21 mouse cellular contexts compared by ENCODE assay signal in the genomic region with DNA sequence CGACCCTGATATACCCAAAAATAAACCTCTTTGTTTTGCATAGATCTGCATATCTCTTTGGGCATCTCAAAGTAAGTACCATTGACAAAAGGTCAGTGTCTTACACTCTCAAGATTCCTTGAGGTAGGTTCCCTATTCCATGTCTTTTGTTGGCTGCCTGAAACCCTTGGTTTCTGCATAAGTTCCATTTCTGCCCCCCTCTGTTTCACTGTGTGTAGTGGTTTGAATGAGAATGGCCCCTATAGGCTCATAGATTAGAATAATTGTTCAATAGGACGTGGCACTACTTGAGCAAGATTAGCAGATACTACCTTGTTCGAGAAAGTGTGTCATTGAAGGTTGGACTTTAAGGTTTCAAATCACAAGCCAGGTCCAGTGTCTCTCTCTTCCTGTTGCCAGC.
DNase-seq lines count a peak whose midpoint lies in the region; ATAC-seq and TF ChIP-seq lines count a peak whose summit lies in the region.
"Had no signal": no experiment of that assay in that cellular context is flagged by ENCODE, and none has a peak within 500 bp of the region (broad histone marks: within the 10 kb centered on the region; RNA-seq: fewer than 3 reads in every experiment).

No protein-coding gene starts in this region.

- in situ Hi-C loops in ES-E14 (cut with MboI; ENCODE audit: low sequenced_read_pairs in 2 of 2, unreplicated experiment in 2 of 2): no loop called here

- H3K9ac ChIP-seq in ES-Bruce4 (ENCODE audit: low read depth, poor library complexity, severe bottlenecking) (no peak overlapping the region), ES-E14 (ENCODE audit: insufficient read depth, low read depth, low read length, poor library complexity, severe bottlenecking) (no peak overlapping the region)
- no peak overlapping the region for H3K9ac ChIP-seq in kidney, embryonic 15.5 days
- H3K9ac ChIP-seq: embryonic facial prominence, embryonic 12.5 days; forebrain, embryonic 13.5 days; forebrain, embryonic 15.5 days had no signal

- H3K4me2 ChIP-seq in kidney, embryonic 15.5 days: no peak overlapping the region
- H3K4me2 ChIP-seq: embryonic facial prominence, embryonic 12.5 days; forebrain, embryonic 13.5 days; forebrain, embryonic 15.5 days had no signal

- TF ChIP-seq POLR2A in ES-Bruce4 (IDR thresholded peaks at IDR 0.05; ENCODE audit: insufficient read depth, low read length): no peak

- TF ChIP-seq CTCF in ES-Bruce4 (IDR thresholded peaks at IDR 0.05; ENCODE audit: low read depth, low read length): no peak

- no peak for TF ChIP-seq EP300 in ES-Bruce4 (IDR thresholded peaks at IDR 0.05; ENCODE audit: insufficient read depth, low read depth, low read length)

- H3K9me3 ChIP-seq in ES-Bruce4 (replicated peaks; ENCODE audit: control insufficient read depth, insufficient read depth, low read length, poor library complexity, severe bottlenecking) (peaks cover 21% of the 10 kb centered on the region), ES-E14 (ENCODE audit: control insufficient read depth, insufficient read depth, low read depth, low read length) (no peaks in the 10 kb centered on the region)
- no peaks in the 10 kb centered on the region for H3K9me3 ChIP-seq in kidney, embryonic 15.5 days (replicated peaks)
- H3K9me3 ChIP-seq: embryonic facial prominence, embryonic 10.5 days; embryonic facial prominence, embryonic 12.5 days; forebrain, embryonic 13.5 days; forebrain, embryonic 15.5 days had no signal

- H3K4me1 ChIP-seq in ES-Bruce4 (ENCODE audit: control insufficient read depth, insufficient read depth, low read length): no peaks in the 10 kb centered on the region
- peaks cover 0 to 5% of the 10 kb centered on the region in 2 experiments; a peak in 1 of 4 replicates for H3K4me1 ChIP-seq in ES-E14 (ENCODE audit: control insufficient read depth in 2 of 2, insufficient read depth in 2 of 2, low read length in 2 of 2, poor library complexity in 1 of 2)
- no peaks in the 10 kb centered on the region for H3K4me1 ChIP-seq in kidney, embryonic 15.5 days
- H3K4me1 ChIP-seq: forebrain, embryonic 13.5 days; forebrain, embryonic 15.5 days had no signal

- no peak overlapping the region for H3K4me3 ChIP-seq in ES-Bruce4 (ENCODE audit: low read depth, low read length)
- no peak overlapping the region for H3K4me3 ChIP-seq in ES-E14 (ENCODE audit: insufficient read depth in 1 of 2, low read depth in 1 of 2, low read length in 2 of 2, poor library complexity in 1 of 2, severe bottlenecking in 1 of 2)
- H3K4me3 ChIP-seq in kidney, embryonic 15.5 days (replicated peaks): no peak overlapping the region
- H3K4me3 ChIP-seq: embryonic facial prominence, embryonic 10.5 days; embryonic facial prominence, embryonic 12.5 days; forebrain, embryonic 13.5 days; forebrain, embryonic 15.5 days had no signal

- H3K27ac ChIP-seq in ES-Bruce4 (ENCODE audit: insufficient read depth, low read length) (peak overlapping the region; percentile 44; the same call in 1 of the 2 replicates), ES-E14 (ENCODE audit: insufficient read depth, low read depth, low read length, poor library complexity, severe bottlenecking) (peak overlapping the region; percentile 43; the same call in 1 of the 2 replicates)
- no peak overlapping the region for H3K27ac ChIP-seq in kidney, embryonic 15.5 days
- H3K27ac ChIP-seq: embryonic facial prominence, embryonic 10.5 days; embryonic facial prominence, embryonic 12.5 days; forebrain, embryonic 13.5 days; forebrain, embryonic 15.5 days had no signal

- no peaks in the 10 kb centered on the region for H3K27me3 ChIP-seq in ES-Bruce4 (ENCODE audit: control insufficient read depth, insufficient read depth, low read length, poor library complexity, severe bottlenecking)
- H3K27me3 ChIP-seq in kidney, embryonic 15.5 days: no peaks in the 10 kb centered on the region
- H3K27me3 ChIP-seq: CH12.LX; embryonic facial prominence, embryonic 12.5 days; forebrain, embryonic 13.5 days; forebrain, embryonic 15.5 days had no signal

- no peak for ATAC-seq in kidney, embryonic 15.5 days (replicated peaks; ENCODE audit: low FRiP score)
- ATAC-seq: CD4-positive, CD25-positive, alpha-beta regulatory T cell, adult 4 months; forebrain, embryonic 13.5 days; forebrain, embryonic 15.5 days had no signal

- H3K36me3 ChIP-seq in ES-Bruce4 (ENCODE audit: control insufficient read depth, insufficient read depth, low read length, poor library complexity, severe bottlenecking) (no peaks in the 10 kb centered on the region), ES-E14 (ENCODE audit: control insufficient read depth, insufficient read depth, low read length, poor library complexity, severe bottlenecking) (no peaks in the 10 kb centered on the region)
- H3K36me3 ChIP-seq in kidney, embryonic 15.5 days: no peaks in the 10 kb centered on the region
- H3K36me3 ChIP-seq: embryonic facial prominence, embryonic 10.5 days; embryonic facial prominence, embryonic 12.5 days; forebrain, embryonic 15.5 days had no signal

- DNase-seq in ES-E14 (ENCODE audit: low read depth, low spot score): no peak
- DNase-seq in ZHBTc4 (ENCODE audit: low read depth, low spot score): peak; percentile 64
- DNase-seq in testis, postnatal 10 days (ENCODE audit: low spot score): no peak
- DNase-seq: adrenal gland, adult 2 months; adrenal gland, postnatal 10 days; adrenal gland, postnatal 25 days; B cell, adult 2 months; cerebellum, adult 11 months; cerebellum, adult 18-20 months; cerebellum, adult 8-10 months; cerebellum, adult 9-11 months; cerebellum, postnatal 14 days; cerebellum, postnatal 36 days had no signal

- 77% methylated on average over 3 of the region's 3 CpGs for WGBS in kidney, embryonic 15.5 days

TF ChIP-seq in ES-E14, 5 proteins besides CTCF, POLR2A, EP300 and RAD21:
- TF ChIP-seq HCFC1 (IDR thresholded peaks at IDR 0.05; ENCODE audit: borderline replicate concordance, insufficient read depth, low read length) (no peak), ZNF384 (IDR thresholded peaks at IDR 0.05; ENCODE audit: low read depth, low read length) (no peak), ZC3H11A (IDR thresholded peaks at IDR 0.05; ENCODE audit: borderline replicate concordance, low read depth, low read length) (no peak), CHD2 (IDR thresholded peaks at IDR 0.05; ENCODE audit: low read depth, low read length) (0 out of 2 replicates have a peak, but pooled peaks have one; percentile 24), MAFK (IDR thresholded peaks at IDR 0.05; ENCODE audit: insufficient read depth, low read depth, low read length) (no peak)
